19 mouse cellular contexts compared by ENCODE assay signal in genomic region chr15:101290354-101290753, GRCm38 (mm10). TPM values are rescaled to one million over a fixed set of nuclear protein-coding genes. Genes with fewer than 3 reads are reported as not detected.
DNase-seq lines count a peak whose midpoint lies in the region; ATAC-seq lines count a peak whose summit lies in the region.
"Had no signal": no experiment of that assay in that cellular context is flagged by ENCODE, and none has a peak within 500 bp of the region (broad histone marks: within the 10 kb centered on the region; RNA-seq: fewer than 3 reads in every experiment).

No protein-coding gene starts in this region.

- peaks cover 74% of the 10 kb centered on the region for H3K36me3 ChIP-seq in megakaryocyte, embryonic 14.5 days (replicated peaks; ENCODE audit: low read length)

- peak; percentile 91 for DNase-seq in heart, adult 11 months
- DNase-seq in heart, adult 9 months (ENCODE audit: low spot score in 2 of 2), result no peak
- DNase-seq: adrenal gland, adult 2 months; adrenal gland, adult 8-10 months; adrenal gland, postnatal 10 days; adrenal gland, postnatal 14 days; adrenal gland, postnatal 25 days; adrenal gland, postnatal 36 days; B cell, adult 2 months; cerebellum, adult 11 months; cerebellum, adult 11-12 months; cerebellum, adult 18-20 months had no signal

- H3K9me3 ChIP-seq in megakaryocyte, embryonic 14.5 days, result no peaks in the 10 kb centered on the region
- H3K9me3 ChIP-seq: G1E had no signal

- H3K27me3 ChIP-seq in megakaryocyte, embryonic 14.5 days (replicated peaks), result peaks cover 4% of the 10 kb centered on the region
- H3K27me3 ChIP-seq: CH12.LX, Patski had no signal

- H3K4me3 ChIP-seq in megakaryocyte, embryonic 14.5 days (replicated peaks), result peak overlapping the region; percentile 12

- peaks cover 43% of the 10 kb centered on the region for H3K4me1 ChIP-seq in megakaryocyte, embryonic 14.5 days

- no peak for ATAC-seq in megakaryocyte, adult 5-6 weeks (ENCODE audit: poor library complexity, severe bottlenecking)
- ATAC-seq: activated CD4-positive, CD25-positive, alpha-beta regulatory T cell, adult 4 months; CD4-positive, CD25-positive, alpha-beta regulatory T cell, adult 4 months; Patski had no signal

RNA-seq across cellular contexts. Expression of gene 6030408B16Rik, which starts 2.7 kb away (rescaled TPM):
- 2.1 TPM in 1 of 2 replicates, not detected in the other for polyA plus RNA-seq in megakaryocyte, embryonic 14.5 days (2012; ENCODE audit: insufficient read depth, low replicate concordance)
- total RNA-seq in megakaryocyte, adult 5-6 weeks (2015), result not detected in 2 replicates
- total RNA-seq in megakaryocyte, adult 5-6 weeks (2017), result not detected in 2 replicates
- total RNA-seq: G1E had no signal
- polyA plus RNA-seq: CD4-positive, CD25-positive, alpha-beta regulatory T cell, adult 4 months; G1E; Patski had no signal

RNA-seq across cellular contexts. Expression of gene Atg101, which starts 6.3 kb away (rescaled TPM):
- polyA plus RNA-seq in megakaryocyte, embryonic 14.5 days (2012; ENCODE audit: insufficient read depth, low replicate concordance), result 36.9 and 65.9 TPM in 2 replicates
- total RNA-seq in megakaryocyte, adult 5-6 weeks (2015), result 8.2 and 12.1 TPM in 2 replicates
- 53.3 and 58.0 TPM in 2 replicates for total RNA-seq in megakaryocyte, adult 5-6 weeks (2017)

RNA-seq across cellular contexts. Expression of gene Nr4a1, which starts 36.3 kb away (rescaled TPM):
- polyA plus RNA-seq in megakaryocyte, embryonic 14.5 days (2012; ENCODE audit: insufficient read depth, low replicate concordance), result 2.9 and 6.8 TPM in 2 replicates
- total RNA-seq in megakaryocyte, adult 5-6 weeks (2015), result 42.1 and 45.0 TPM in 2 replicates
- 37.0 TPM in 2 replicates for total RNA-seq in megakaryocyte, adult 5-6 weeks (2017)
- total RNA-seq: G1E had no signal
